Mouse (Mus musculus) adipose tissue, adult 10 weeks (tissue): ENCODE results near the gene Zfp263. TPM values are rescaled to one million over a fixed set of nuclear protein-coding genes. Genes with fewer than 3 reads are reported as not detected.

ENCODE experiments used
- polyA plus RNA-seq: library from polyadenylated mRNA; stranded (reverse); fragments of 350-450 nt; fragmentation: Illumina TruSeq; extraction: RNeasy Lipid Tissue Mini Kit (QIAGEN cat#74804); gene quantifications from one replicate; pipeline ENCODE4 v1.2.3, GENCODE M21; 2014; ENCODE audit warnings: low read depth, low replicate concordance

Zfp263 gene
- 24.0 TPM for polyA plus RNA-seq

GRCm38 (mm10) chr16:3743503-3744185, at the start of gene Zfp263:
Zfp263 (plus strand) TSS chr16:3744093.

DNA sequence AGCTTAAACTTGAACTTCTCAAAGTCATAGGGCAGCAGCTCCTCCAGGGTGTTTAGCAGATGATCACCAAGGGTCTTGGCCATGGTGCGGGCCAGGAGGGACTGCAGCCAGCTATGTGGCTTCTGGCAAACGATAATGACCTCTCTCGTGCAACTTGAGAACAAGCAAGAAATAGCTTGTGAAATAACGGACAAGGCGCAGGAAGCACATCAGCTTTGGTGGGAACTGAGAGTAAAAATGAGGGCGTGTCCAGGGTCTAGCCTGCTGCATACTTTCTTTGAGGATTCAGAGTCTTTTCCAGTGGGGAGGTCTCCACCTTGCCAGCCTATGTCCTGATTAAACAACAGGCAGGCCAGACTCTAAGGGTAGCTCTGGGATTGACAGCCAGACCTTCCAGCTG, 25.9 kb upstream of the Zfp263 start, which contains the start of gene Mefv:
Mefv (minus strand) TSS at position 118 of the 400 bp plus-strand sequence.

Other genes with a start within 250 kb of the Zfp263 start
- gene Olfr161, start 153.1 kb upstream of the Zfp263 start, polyA plus RNA-seq = not detected
- gene Mefv, start 26.0 kb upstream of the Zfp263 start, polyA plus RNA-seq = 0.29 TPM
- not detected for gene Olfr15, start 86.8 kb downstream of the Zfp263 start, polyA plus RNA-seq
- 2.4 TPM for gene Zfp174, start 103.2 kb downstream of the Zfp263 start, polyA plus RNA-seq
- gene Naa60, start 128.3 kb downstream of the Zfp263 start, polyA plus RNA-seq = 62.5 TPM
- 7.1 TPM for gene Zfp597, start 140.5 kb downstream of the Zfp263 start, polyA plus RNA-seq
- 2.1 TPM for gene Gm20695, start 140.6 kb downstream of the Zfp263 start, polyA plus RNA-seq
- 16.2 TPM for gene 1700037C18Rik, start 164.6 kb downstream of the Zfp263 start, polyA plus RNA-seq
- gene Cluap1, start 164.7 kb downstream of the Zfp263 start, polyA plus RNA-seq = 15.9 TPM
- 0.55 TPM for gene Nlrc3, start 232.5 kb downstream of the Zfp263 start, polyA plus RNA-seq